Mouse (Mus musculus): ENCODE data around the gene D5Ertd579e.

The D5Ertd579e gene

GRCm38 (mm10) chr5:36553056-36553606, 142.7 kb downstream of the D5Ertd579e start:
- in situ Hi-C loops (cut with MboI, MseI): no loop called here

- in situ Hi-C loops (cut with MboI, MseI): no loop called here
Observed at GRCm38 (mm10) chr5:36552391-36552790, 143.4 kb downstream of the D5Ertd579e start.

Data from T-helper 2 cell (primary cell).